Mouse (Mus musculus) ES-E14 (cell line): ENCODE results near the gene 1700022I11Rik. TPM values are rescaled to one million over a fixed set of nuclear protein-coding genes. Genes with fewer than 3 reads are reported as not detected.
A peak's percentile ranks its signal among the peaks of the same experiment; 100 is the strongest.

Experiments
- DNase-seq: peaks from one replicate; pipeline ENCODE4 v3.0.0-alpha.2; 2013; ENCODE audit warnings: low read depth, low spot score
- H3K27ac ChIP-seq: 2 replicates; pipeline ENCODE4 v1.5.1; 2012; ENCODE audit warnings: low read depth, mild to moderate bottlenecking, low read length, moderate library complexity, mixed read lengths; ENCODE audit not compliant: poor library complexity, insufficient read depth, severe bottlenecking
- H3K36me3 ChIP-seq: 2 replicates; pipeline ENCODE4 v1.6.1; 2012; ENCODE audit warnings: mild to moderate bottlenecking, low read length, moderate library complexity, mixed read lengths; ENCODE audit not compliant: control insufficient read depth, poor library complexity, insufficient read depth, severe bottlenecking
- H3K4me1 ChIP-seq, 2 experiments: fragments of 150-350 bp in 1 of 2; sonication (generic) in 1 of 2; 2 replicates each; pipeline ENCODE4 v1.6.1; 2012; ENCODE audit warnings: low read length in 2 of 2, mild to moderate bottlenecking in 1 of 2, mixed read lengths in 1 of 2; ENCODE audit not compliant: control insufficient read depth in 2 of 2, insufficient read depth in 2 of 2, poor library complexity in 1 of 2
- H3K4me3 ChIP-seq, 2 experiments: fragments of 150-350 bp in 1 of 2; sonication (generic) in 1 of 2; 2 replicates each; pipeline ENCODE4 v1.5.1; 2012; ENCODE audit warnings: low read length in 2 of 2, low read depth in 1 of 2, mild to moderate bottlenecking in 1 of 2, mixed read lengths in 1 of 2; ENCODE audit not compliant: insufficient read depth in 1 of 2, poor library complexity in 1 of 2, severe bottlenecking in 1 of 2
- H3K9ac ChIP-seq: 2 replicates; pipeline ENCODE4 v1.6.1; 2012; ENCODE audit warnings: low read depth, mild to moderate bottlenecking, low read length, mixed read lengths; ENCODE audit not compliant: poor library complexity, insufficient read depth, severe bottlenecking
- H3K9me3 ChIP-seq: fragments of 150-350 bp; sonication (generic); 2 replicates; pipeline ENCODE4 v1.6.1; 2012; ENCODE audit warnings: low read depth, mild to moderate bottlenecking, low read length; ENCODE audit not compliant: control insufficient read depth, insufficient read depth
- CHD2 ChIP-seq: IDR thresholded peaks from 2 replicates; pipeline ENCODE4 v1.6.1; 2014; ENCODE audit warnings: mild to moderate bottlenecking, low read depth, low read length, inconsistent platforms
- HCFC1 ChIP-seq: IDR thresholded peaks from 2 replicates; pipeline ENCODE4 v1.6.1; 2012; ENCODE audit warnings: low read length, inconsistent platforms, borderline replicate concordance; ENCODE audit not compliant: insufficient read depth
- MAFK ChIP-seq: IDR thresholded peaks from 2 replicates; pipeline ENCODE4 v1.6.1; 2014; ENCODE audit warnings: mild to moderate bottlenecking, low read depth, low read length, inconsistent platforms; ENCODE audit not compliant: insufficient read depth
- ZC3H11A ChIP-seq: IDR thresholded peaks from 2 replicates; pipeline ENCODE4 v1.6.1; 2012; ENCODE audit warnings: low read depth, mild to moderate bottlenecking, inconsistent platforms, low read length, borderline replicate concordance
- ZNF384 ChIP-seq: IDR thresholded peaks from 2 replicates; pipeline ENCODE4 v1.6.1; 2012; ENCODE audit warnings: low read depth, low read length, inconsistent platforms
- in situ Hi-C, 2 experiments: fragments of 600-800 bp; cut with MboI; formaldehyde crosslinking; loops; one replicate each; pipeline ENCODE4 v1.15.1; 2025; ENCODE audit warnings: low sequenced_read_pairs in 2 of 2, inconsistent platforms in 1 of 2; ENCODE audit not compliant: unreplicated experiment in 2 of 2
- total RNA-seq: library from RNA; depleted of rRNA; stranded (reverse); fragments of 300-350 nt; gene quantifications from 2 replicates; pipeline ENCODE4 v1.2.3, GENCODE M21; 2012; rRNA removed

1700022I11Rik gene
- total RNA-seq, 1 experiment: 0.58 TPM

- in situ Hi-C loops: no loop called here
- TF ChIP-seq ZNF384: no peak
- TF ChIP-seq MAFK: no peak
- TF ChIP-seq HCFC1: no peak
- no peak for TF ChIP-seq ZC3H11A
- TF ChIP-seq CHD2: no peak
- H3K9me3 ChIP-seq: no peaks in the 10 kb centered on the region
- peaks cover 0 to 3% of the 10 kb centered on the region in 2 experiments; a peak in 1 of 4 replicates for H3K4me1 ChIP-seq
- peak overlapping the region; percentile 94 for H3K9ac ChIP-seq
- peak overlapping the region; percentile 85 for H3K4me3 ChIP-seq
- peak overlapping the region; percentile 68 for H3K27ac ChIP-seq
- DNase-seq: no peak
- H3K36me3 ChIP-seq: peaks cover 14% of the 10 kb centered on the region
Measured at GRCm38 (mm10) chr4:43030780-43031230, 61.4 kb downstream of the 1700022I11Rik start.

GRCm38 (mm10) chr4:43031237-43031995, 62.0 kb downstream of the 1700022I11Rik start, which contains the start of gene Stoml2:
TSS of gene Stoml2 (minus strand) at chr4:43031710.
- 0 out of 2 replicates have a peak, but pooled peaks have one; percentile 22 for TF ChIP-seq ZNF384
- TF ChIP-seq HCFC1: peak; percentile 87; the same call in 1 of the 2 replicates
- TF ChIP-seq CHD2: no peak
- Histone ChIP-seq H3K36me3 (peaks cover 14% of the 10 kb centered on the region), H3K4me3 (peak within 1 kb of the TSS; percentile 85), H3K27ac (peak within 1 kb of the TSS; percentile 68), H3K9ac (peak within 1 kb of the TSS; percentile 94), H3K4me1 (peaks cover 0 to 3% of the 10 kb centered on the region in 2 experiments; a peak in 1 of 4 replicates), H3K9me3 (no peaks in the 10 kb centered on the region)
- in situ Hi-C loops: no loop called here
- peak; percentile 89 for DNase-seq

- in situ Hi-C loops: no loop called here
Measured at GRCm38 (mm10) chr4:43032501-43032900, 63.1 kb downstream of the 1700022I11Rik start.

More at GRCm38 (mm10) chr4:43032501-43032900, 63.1 kb downstream of the 1700022I11Rik start:
- Histone ChIP-seq H3K36me3 (peaks cover 14% of the 10 kb centered on the region), H3K4me3 (no peak overlapping the region), H3K4me1 (peaks cover 0 to 3% of the 10 kb centered on the region in 2 experiments; a peak in 1 of 4 replicates), H3K9ac (no peak overlapping the region), H3K9me3 (no peaks in the 10 kb centered on the region), H3K27ac (no peak overlapping the region)
- TF ChIP-seq CHD2 (no peak), ZC3H11A (no peak), MAFK (no peak), HCFC1 (no peak), ZNF384 (no peak)
- DNase-seq: no peak

Other genes starting within 250 kb of the 1700022I11Rik start
- gene 4930578G10Rik, start 234.1 kb upstream of the 1700022I11Rik start, total RNA-seq: not detected in 2 replicates
- not detected in 2 replicates for gene Ccl19, start 213.0 kb upstream of the 1700022I11Rik start, total RNA-seq
- not detected in 2 replicates for gene Ccl21a, start 195.6 kb upstream of the 1700022I11Rik start, total RNA-seq
- gene Fam205a1, start 115.7 kb upstream of the 1700022I11Rik start, total RNA-seq: 0.04 TPM in 1 of 2 replicates, not detected in the other
- gene Gm12394, start 112.8 kb upstream of the 1700022I11Rik start, total RNA-seq: 0.09 and 0.11 TPM in 2 replicates
- gene Fam205c, start 95.4 kb upstream of the 1700022I11Rik start, total RNA-seq: not detected in 2 replicates
- 0.04 TPM in 1 of 2 replicates, not detected in the other for gene Phf24, start 52.9 kb upstream of the 1700022I11Rik start, total RNA-seq
- gene Dnajb5, start 19.8 kb upstream of the 1700022I11Rik start, total RNA-seq: 11.8 and 13.3 TPM in 2 replicates
- 155 and 267 TPM in 2 replicates for gene Vcp, start 30.9 kb downstream of the 1700022I11Rik start, total RNA-seq
- gene Fancg, start 40.9 kb downstream of the 1700022I11Rik start, total RNA-seq: 13.0 and 16.9 TPM in 2 replicates
- gene Pigo, start 56.2 kb downstream of the 1700022I11Rik start, total RNA-seq: 40.9 and 59.1 TPM in 2 replicates
- gene Stoml2, start 62.1 kb downstream of the 1700022I11Rik start, total RNA-seq: 245 and 279 TPM in 2 replicates
- gene Fam214b, start 76.6 kb downstream of the 1700022I11Rik start, total RNA-seq: 8.2 and 11.9 TPM in 2 replicates
- gene Unc13b, start 89.3 kb downstream of the 1700022I11Rik start, total RNA-seq: 13.3 and 19.6 TPM in 2 replicates